Mouse (Mus musculus) embryo, embryonic 10 days (tissue): Measurements from ENCODE around the gene Tent4b.
"Not testable (repeated sequence)": the region's sequence is repeated elsewhere in the genome, so short reads cannot be mapped to it uniquely, and the experiment has no call there.

Source experiments
- DNase-seq: peaks from one replicate; pipeline ENCODE4 v3.0.0-alpha.2; 2015; ENCODE audit warnings: low spot score

Tent4b gene

GRCm38 (mm10) chr8:88198945-88199571, at the start of gene Tent4b:
Gene Tent4b, plus strand, starts transcription at chr8:88199213.
- DNase-seq: peak; percentile 86

GRCm38 (mm10) chr8:88150910-88151371, 48.1 kb upstream of the Tent4b start:
- DNase-seq: no peak

GRCm38 (mm10) chr8:88160237-88160995, 38.6 kb upstream of the Tent4b start:
- no peak for DNase-seq

- peak; percentile 85 for DNase-seq
These were observed 37.6 kb upstream of the Tent4b start for GRCm38 (mm10) chr8:88161439-88161838.

GRCm38 (mm10) chr8:88175264-88175663, 23.7 kb upstream of the Tent4b start:
- DNase-seq: no peak

- no peak for DNase-seq
These were observed 21.7 kb upstream of the Tent4b start for GRCm38 (mm10) chr8:88177291-88177690.

GRCm38 (mm10) chr8:88183121-88183520, 15.9 kb upstream of the Tent4b start:
- no peak for DNase-seq

- no peak for DNase-seq
These were observed 14.1 kb upstream of the Tent4b start for GRCm38 (mm10) chr8:88184914-88185313.

GRCm38 (mm10) chr8:88185716-88186115, 13.3 kb upstream of the Tent4b start:
- DNase-seq: no peak

- DNase-seq: no peak
These were observed 1.7 kb upstream of the Tent4b start for GRCm38 (mm10) chr8:88197328-88197727.

GRCm38 (mm10) chr8:88198551-88198944, 465 bp upstream of the Tent4b start:
- peak; percentile 51 for DNase-seq

GRCm38 (mm10) chr8:88199700-88200601, 938 bp downstream of the Tent4b start:
- DNase-seq: peak; percentile 65

- no peak for DNase-seq
These were observed 1.9 kb downstream of the Tent4b start for GRCm38 (mm10) chr8:88200724-88201495.

- no peak for DNase-seq
These were observed 2.6 kb downstream of the Tent4b start for GRCm38 (mm10) chr8:88201641-88202040.

GRCm38 (mm10) chr8:88206016-88206415, 7.0 kb downstream of the Tent4b start:
- DNase-seq: no peak

- DNase-seq: no peak
These were observed 8.3 kb downstream of the Tent4b start for GRCm38 (mm10) chr8:88207121-88207821.

- DNase-seq: not testable (repeated sequence)
These were observed 11.2 kb downstream of the Tent4b start for GRCm38 (mm10) chr8:88209930-88210827.

- DNase-seq: no peak
These were observed 22.3 kb downstream of the Tent4b start for GRCm38 (mm10) chr8:88221353-88221752.

- peak; percentile 61 for DNase-seq
These were observed 26.3 kb downstream of the Tent4b start for GRCm38 (mm10) chr8:88225358-88225757.

GRCm38 (mm10) chr8:88227851-88228250, 28.8 kb downstream of the Tent4b start:
- DNase-seq: no peak
